Mouse (Mus musculus): ENCODE data around the gene Slc8a1. TPM values are rescaled to one million over a fixed set of nuclear protein-coding genes. Genes with fewer than 3 reads are reported as not detected.

Gene Slc8a1
- total RNA-seq (2017): 12.1 and 12.3 TPM in 2 replicates

DNA sequence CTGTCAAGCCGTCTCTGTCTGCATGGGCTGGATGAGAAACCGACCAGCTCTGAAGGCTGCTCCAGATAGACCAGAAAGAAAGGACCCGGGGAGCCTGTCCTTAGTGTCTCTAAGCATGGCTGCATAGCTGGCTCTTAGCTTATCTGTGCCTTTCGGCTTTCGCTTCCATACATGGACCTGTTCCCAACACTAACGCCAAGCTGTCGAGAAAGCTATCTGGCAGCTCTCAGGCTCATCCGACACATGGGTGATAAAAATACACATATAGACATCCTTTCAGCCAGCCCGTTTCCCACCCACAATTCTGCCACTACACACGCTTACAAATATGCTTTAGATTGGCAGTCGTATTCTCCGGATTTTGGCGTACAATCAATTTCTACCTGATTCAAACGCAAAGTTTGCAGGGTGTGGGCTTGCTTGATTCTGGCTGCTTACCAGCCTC is at the start of gene Slc8a1:
Gene Slc8a1, minus strand, starts transcription at position 67 of the 445 bp plus-strand sequence.
- ATAC-seq (replicated peaks; ENCODE audit: low read depth, poor library complexity, severe bottlenecking): no peak

DNA sequence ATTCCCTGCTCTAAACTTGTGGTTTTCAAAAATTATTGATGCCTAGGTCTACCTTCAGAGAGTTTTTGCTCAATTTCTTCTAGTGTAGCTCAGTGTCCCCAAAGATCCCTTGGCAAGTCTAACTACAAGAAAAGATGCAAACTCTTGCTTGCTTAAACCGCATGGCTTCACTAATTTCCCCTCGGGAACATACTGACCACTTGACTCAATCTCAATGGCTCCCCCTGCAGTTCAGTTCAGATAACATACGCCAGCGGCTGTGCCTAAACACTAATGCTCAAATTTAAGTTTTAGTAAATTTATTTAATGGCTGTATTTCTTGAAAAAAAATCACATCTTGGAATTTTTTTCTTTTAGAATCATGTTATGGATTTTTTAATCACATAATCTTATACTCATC is 49.2 kb upstream of the Slc8a1 start:
- ATAC-seq (replicated peaks; ENCODE audit: low read depth, poor library complexity, severe bottlenecking): peak; percentile 91

DNA sequence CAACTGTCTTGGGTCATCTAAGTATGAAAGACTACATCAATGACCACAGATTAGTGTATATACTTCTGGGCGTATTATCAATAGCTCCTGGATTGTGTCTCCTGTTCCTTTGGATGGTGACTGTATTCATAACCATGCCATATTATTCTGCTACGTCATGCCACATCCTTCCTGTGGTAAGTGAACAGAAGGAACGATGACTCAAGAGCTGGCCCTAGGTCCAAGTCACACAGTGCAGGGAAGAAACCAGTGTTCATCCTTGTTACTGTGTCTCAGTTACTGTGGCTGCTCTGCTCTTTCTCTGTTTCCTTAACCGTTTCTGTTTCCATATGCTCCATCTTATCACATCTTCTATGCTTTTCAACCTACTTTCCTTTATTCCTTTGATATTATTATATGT is 44.1 kb upstream of the Slc8a1 start:
- ATAC-seq (replicated peaks; ENCODE audit: low read depth, poor library complexity, severe bottlenecking): peak; percentile 91

DNA sequence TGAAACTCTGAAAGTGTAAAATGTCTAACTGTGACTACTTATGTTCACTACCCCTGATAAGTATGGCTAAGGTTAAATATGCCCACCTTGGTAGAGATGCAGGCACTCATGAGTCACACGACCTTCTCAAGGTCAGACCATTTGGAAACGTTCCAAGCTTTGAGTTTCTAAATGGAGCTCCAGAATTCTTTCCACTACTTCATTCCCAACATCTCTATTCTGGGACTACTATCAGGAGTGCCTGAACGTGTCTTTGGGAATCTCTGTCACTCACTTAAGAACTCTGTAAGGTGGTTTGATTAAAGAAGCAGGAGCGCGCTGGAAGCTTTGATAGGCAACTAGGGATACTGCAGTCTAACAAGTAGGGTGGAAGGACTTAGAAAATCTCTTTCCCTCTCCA is 43.3 kb upstream of the Slc8a1 start:
- ATAC-seq (replicated peaks; ENCODE audit: low read depth, poor library complexity, severe bottlenecking): no peak

DNA sequence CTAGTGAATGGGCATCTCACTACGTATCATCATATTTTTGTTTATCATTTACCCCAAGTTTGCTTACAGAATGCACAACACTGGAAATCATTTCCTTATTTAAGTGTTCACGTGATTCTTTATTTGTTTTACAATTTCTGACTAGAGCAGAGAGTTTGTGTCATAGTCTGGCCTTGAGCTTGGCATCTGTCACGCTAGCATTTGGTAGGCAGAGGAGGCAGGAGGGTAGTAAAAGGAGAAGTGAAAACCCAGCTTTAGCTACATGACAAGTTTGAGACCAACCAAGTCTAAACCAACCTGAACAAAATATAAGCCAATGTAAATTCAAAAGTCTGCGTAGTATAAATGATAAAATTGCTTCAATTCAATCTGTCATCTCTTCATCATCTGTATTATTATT is 41.7 kb upstream of the Slc8a1 start:
- ATAC-seq (replicated peaks; ENCODE audit: low read depth, poor library complexity, severe bottlenecking): peak; percentile 61

DNA sequence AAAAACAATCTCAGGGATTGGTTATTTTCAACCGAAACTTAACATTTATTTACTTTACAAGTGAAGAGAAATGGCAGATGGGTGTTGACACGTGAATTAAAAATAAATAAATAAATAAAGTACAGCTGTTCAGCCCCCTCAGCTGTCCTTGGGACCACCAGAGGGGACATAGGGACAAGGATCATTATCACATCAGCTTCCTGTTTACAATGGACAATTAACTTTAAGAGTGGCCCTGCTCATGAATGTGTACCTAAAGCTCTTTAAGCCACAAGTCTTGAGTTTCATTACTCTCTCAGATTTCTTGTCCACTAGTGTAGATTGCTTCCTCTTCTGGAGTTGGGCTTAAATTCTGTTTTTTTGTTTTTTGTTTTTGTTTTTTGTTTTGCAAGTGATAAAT is 12.5 kb upstream of the Slc8a1 start:
- no peak for ATAC-seq (replicated peaks; ENCODE audit: low read depth, poor library complexity, severe bottlenecking)

DNA sequence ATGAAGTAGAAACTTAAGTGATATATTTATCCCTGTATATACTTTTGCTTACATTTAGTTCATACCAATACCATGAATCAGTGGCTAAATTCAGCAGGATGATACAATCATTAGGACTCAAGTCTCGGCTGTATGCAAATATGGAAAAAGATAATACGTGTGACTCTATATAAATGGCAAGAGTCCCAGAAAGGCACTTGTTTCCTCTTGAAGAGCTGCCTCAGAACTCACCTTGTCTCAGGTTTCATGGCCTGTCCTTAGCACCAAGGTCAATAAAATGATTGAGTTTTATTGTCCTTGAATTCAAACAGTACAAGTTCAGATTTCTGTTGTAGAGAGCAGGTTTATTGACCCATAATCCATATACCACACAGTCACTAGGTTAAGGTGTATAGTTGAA is 4.9 kb upstream of the Slc8a1 start:
- no peak for ATAC-seq (replicated peaks; ENCODE audit: low read depth, poor library complexity, severe bottlenecking)

DNA sequence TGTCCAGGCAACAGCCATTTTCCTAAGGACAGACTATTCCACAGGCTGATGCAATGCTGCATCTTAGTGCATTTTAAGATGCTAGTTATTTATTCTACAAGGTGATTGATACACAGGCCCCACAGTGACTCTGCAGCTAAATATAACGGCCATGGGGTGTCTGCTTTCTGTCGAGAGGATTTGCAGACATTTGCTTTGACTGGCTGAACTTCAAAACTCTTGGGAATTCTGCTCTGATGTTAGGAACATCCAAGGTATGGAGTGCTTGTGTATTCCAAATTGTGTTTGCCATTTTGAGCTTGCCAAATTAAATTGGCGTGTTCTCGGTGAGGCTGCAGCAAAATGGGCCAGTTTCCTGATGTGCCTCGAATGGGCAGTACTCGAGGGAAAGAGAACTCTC is 2.4 kb upstream of the Slc8a1 start:
- ATAC-seq (replicated peaks; ENCODE audit: low read depth, poor library complexity, severe bottlenecking): no peak

DNA sequence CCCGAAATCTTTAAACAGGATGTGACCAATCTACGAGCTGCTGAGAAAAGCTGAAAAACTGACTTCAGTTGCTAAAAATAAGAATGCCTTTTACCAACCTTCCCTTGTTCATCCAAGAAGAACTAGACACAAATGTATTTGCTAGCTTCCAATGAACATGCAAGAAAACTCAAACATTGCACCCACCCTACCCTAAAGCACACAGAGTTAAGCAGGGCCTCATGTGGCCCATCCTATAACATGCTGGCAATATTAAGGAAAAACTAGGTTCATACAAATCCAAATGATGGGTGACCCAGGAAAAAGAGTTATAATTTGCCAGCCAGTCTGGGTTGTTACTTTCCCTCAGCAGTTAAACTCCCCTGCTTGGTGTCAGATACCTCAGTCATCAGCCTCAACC is 398 bp downstream of the Slc8a1 start:
- no peak for ATAC-seq (replicated peaks; ENCODE audit: low read depth, poor library complexity, severe bottlenecking)

DNA sequence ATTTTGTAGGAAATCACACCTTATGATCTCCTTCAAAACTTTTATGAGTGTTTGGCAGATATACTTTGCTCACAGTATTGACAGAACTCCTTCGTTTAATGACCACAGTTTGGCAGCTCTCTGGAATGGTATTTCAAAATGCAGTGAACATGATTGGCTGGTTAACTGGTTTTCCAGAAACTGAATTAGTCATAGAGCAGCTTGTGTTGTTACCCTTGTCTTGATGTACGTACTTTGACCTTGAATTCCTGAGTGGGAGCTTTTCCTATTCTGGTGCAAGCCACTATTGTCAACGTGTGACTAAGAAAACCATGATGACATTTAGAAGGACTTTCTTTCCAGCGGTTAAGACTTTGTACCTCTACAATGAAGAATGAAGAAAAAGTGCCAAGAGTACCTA is 868 bp downstream of the Slc8a1 start:
- no peak for ATAC-seq (replicated peaks; ENCODE audit: low read depth, poor library complexity, severe bottlenecking)

DNA sequence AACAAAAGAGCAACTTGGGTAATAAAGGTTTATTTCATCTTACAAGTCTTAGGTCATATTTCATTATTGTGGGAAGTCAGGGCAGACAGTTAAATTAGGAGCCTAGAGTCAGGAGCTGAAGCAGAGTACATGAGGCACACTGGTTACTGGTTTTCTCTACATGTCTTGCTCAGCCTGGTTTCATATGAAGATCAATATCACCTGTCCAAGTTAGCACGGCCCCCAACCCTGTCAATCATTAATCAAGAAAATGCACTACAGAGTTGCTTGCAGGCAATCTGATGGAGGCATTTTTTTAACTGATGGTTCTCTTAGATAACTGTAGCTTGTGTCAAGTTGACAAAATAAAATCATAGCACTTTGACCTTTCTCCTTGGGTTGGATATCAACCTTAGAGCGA is 2.6 kb downstream of the Slc8a1 start:
- ATAC-seq (replicated peaks; ENCODE audit: low read depth, poor library complexity, severe bottlenecking): no peak

DNA sequence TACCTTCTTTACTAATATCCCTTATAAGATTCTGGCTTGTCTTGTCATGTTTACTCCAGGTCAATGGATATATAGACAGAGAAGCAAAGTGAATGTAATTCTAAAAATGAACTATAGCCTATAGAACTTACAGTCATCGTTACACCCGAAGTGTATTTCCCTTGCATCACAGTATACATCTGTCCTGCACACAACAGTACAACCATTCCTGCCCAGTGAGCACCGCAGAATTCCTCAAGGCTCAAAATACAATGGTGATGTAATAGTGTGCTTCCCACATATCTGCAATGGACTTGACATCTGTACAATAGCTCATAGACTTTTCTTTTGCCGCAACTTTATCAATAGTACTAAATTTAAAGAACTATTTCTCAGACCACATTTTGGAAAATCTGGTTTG is 8.3 kb downstream of the Slc8a1 start:
- no peak for ATAC-seq (replicated peaks; ENCODE audit: low read depth, poor library complexity, severe bottlenecking)

DNA sequence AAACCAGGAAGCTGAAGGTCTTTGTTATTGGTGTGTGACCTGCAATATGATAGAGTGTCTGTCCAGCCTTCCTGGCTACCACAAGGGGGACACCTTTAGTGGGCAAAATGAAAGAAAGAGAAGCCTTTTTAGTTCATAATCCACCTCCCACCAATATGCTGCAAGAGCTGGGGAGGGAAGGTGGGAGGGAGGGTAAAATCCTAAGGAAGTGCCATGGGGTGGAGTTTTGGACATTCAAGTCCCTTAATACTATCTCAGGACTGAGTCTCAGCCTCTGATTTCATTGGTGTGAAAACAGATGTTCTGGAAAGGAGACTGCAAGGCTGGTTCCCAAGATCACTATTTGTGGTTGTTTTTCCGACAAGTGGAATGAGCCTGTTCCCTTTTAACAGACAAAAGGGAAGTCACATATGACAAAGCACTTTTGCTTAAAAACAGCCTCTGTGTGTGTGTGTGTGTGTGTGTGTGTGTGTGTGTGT is 25.9 kb downstream of the Slc8a1 start:
- peak; percentile 98 for ATAC-seq (replicated peaks; ENCODE audit: low read depth, poor library complexity, severe bottlenecking)

DNA sequence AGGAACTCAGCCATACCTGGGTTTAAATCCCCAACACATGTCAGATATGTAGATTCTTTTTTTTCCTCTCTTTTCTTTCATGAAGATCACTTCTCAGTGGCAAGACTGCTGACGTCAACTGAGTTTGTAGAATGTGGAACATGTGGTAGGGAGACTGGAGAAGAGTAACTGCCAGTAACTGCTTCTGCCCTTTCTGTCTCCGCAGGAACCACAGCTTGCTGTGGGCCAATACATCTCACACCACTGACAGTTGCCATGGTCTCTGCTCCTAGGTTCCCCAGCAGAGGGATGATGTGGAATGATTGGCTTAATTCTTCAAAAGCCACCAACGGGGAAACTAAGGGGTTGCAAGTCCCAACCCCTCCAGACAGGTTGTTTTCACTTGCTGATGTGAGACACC is 33.4 kb downstream of the Slc8a1 start:
- peak; percentile 98 for ATAC-seq (replicated peaks; ENCODE audit: low read depth, poor library complexity, severe bottlenecking)

DNA sequence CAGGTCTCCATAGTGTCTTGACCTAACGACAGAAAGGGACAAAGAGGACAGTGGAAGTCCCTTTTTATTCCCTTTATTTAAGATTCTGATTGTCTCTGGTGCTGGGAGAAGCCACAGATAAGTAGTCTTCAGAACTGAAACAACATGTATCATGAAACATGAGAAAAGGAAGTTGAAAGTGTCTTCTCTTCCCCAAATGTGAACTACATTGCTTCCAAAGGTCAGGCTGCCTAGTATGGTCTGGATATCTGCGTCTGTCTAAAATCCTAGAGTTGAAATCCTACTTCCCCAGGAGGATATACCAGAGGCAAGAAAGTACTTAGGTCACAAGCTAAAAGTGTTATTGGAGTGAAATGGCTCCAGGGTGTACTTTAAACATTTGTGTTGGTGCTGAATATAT is 34.9 kb downstream of the Slc8a1 start:
- no peak for ATAC-seq (replicated peaks; ENCODE audit: low read depth, poor library complexity, severe bottlenecking)

DNA sequence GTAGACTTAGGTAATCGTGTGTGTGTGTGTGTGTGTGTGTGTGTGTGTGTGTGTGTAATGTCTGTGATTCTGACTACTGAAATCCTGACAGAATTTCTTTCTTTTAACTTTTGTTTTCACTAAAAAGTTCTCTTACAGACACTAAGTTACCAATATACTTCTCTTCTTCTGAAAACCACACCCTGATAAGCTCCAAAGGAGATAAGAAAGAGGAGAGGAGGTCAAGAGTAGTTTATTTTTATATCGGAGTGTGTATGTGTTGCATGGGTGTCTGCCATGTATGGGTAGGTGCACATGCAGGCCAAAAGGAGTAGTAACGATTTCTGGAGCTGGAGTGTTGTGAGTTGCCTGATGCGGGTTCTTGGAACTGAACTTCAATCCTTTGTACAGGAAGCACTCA is 36.5 kb downstream of the Slc8a1 start:
- no peak for ATAC-seq (replicated peaks; ENCODE audit: low read depth, poor library complexity, severe bottlenecking)

DNA sequence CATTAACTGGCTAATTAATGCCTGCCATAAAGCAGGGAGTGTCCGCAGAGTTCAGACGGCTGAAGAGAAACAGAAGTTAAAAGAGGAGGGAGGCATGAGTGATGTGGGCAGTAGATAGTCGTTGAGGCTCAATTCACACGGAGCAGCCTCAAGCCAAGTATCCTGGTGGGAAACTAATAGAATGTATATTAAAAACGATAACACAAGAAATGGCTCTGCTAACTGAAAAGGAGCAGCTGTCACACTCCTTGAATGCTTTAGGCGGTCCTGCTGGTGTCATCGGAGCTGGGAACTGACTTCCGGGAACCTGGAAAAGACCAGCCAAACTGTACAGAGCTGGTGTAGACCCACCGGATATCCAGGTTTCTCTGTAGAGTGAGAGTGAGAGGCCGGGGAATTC is 39.4 kb downstream of the Slc8a1 start:
- no peak; the same call in 1 of the 2 replicates for ATAC-seq (replicated peaks; ENCODE audit: low read depth, poor library complexity, severe bottlenecking)

DNA sequence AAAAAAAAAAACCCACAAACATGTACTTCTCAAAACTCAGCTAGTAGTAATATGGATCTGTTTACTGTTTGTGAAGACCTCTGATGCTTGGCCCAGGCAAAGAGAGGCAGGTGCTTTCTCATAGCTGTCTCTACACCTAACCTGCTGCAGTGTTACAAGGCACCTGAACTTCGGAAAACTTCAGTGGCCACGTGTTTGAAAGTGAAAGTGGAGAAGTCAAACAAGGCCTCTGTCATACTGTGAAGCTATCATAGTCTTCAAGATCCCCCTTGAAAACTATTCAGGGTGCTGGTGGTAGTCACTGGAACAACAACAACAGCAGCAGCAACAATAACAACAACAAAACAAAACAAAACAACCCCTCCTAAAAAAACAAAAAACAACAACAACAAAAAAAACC is 40.5 kb downstream of the Slc8a1 start:
- 0 out of 2 replicates have a peak, but pooled peaks have one; percentile 22 for ATAC-seq (replicated peaks; ENCODE audit: low read depth, poor library complexity, severe bottlenecking)

DNA sequence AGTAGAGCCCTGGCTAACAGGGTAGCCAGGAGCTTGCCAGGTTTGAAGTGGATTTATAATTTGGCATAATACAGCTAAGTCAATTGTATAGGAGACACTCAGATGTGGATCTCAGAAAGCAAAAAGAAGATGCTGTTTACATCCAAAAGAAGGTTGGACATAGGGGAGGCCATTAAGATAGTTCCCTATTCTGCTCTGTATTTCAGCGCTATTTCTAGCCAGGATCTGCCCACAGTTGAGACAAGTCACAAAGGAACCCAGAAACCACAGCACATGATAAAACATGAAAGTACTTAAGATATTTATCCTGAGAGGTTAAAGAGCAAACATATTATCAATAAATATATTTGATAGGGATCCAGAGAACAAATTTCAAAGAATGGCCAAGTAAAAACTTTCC is 43.2 kb downstream of the Slc8a1 start:
- ATAC-seq (replicated peaks; ENCODE audit: low read depth, poor library complexity, severe bottlenecking): peak; percentile 71

DNA sequence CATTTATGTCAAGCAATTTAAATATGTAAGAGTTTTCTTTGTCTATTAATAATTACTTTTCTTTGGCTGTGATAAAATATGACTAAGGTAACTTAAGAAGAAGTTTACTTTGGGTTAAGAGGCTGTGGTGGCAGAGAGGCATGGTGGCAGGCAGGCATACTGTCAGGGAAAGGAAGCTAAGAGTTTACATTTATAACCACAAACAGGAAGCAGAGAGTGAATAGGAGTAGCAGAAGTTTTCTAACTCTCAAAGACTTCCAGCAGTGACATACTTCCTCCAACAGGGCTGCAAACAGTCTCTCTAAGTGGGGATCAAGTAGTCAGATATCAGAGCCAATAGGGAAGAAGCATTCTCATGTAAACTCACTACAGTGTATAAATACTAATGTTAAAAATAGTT is 58.6 kb downstream of the Slc8a1 start:
- peak; percentile 92 for ATAC-seq (replicated peaks; ENCODE audit: low read depth, poor library complexity, severe bottlenecking)

DNA sequence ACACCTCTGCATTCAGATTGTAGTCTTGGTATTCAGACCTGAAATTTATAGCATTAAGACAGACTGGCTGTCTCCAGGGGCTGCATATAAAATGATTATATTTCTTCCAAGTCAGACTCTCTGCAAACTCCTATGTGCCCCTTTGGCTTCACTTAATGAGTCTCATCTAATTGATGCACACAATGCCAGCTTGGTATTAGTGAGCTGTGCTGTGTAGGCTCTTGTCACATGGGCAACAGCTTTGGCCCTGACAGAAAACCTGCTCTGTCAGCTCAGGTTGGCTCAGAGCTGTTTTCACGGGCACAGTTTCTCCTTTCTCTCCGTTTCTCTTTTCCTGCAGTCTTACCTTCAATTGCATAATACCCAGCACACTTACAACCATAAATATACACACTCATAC is 60.7 kb downstream of the Slc8a1 start:
- no peak for ATAC-seq (replicated peaks; ENCODE audit: low read depth, poor library complexity, severe bottlenecking)

DNA sequence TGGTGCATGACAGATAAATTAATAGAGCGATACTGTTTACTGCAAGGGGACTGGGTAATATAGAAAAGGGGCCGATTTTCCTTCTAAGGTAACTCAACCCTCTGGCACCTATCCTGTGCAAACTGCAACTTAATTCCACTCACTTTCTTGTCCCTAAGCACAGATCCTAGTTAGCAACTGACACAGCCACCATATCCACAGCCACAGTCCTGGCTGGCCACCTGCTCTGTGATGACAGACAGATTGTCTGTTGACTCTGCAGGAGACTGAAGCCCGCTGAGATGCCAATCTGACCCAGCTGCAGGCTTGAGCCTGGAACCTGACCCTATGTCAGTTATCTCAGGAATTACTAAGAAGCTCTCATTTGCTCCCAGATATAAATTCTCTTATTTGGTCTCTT is 62.0 kb downstream of the Slc8a1 start:
- ATAC-seq (replicated peaks; ENCODE audit: low read depth, poor library complexity, severe bottlenecking): no peak

DNA sequence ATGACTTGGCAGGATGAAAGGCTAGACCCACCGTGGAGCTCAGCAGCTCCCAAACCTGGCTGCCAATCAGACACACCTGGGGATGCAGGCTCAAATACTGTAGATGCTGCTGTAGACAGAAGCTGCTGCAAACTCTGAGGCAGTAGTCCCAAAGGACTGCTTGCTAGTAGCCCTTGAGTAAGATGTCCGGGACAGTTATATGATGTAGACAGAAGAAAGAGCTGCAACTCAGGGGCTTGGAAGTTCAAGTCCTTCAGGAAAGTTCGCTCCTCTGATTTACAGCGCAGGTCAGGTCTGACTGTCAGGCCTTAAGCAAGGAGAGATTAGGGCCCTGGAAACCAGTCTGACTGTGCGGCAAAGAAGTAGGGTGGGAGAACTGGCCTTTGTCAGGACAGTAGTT is 66.9 kb downstream of the Slc8a1 start:
- no peak for ATAC-seq (replicated peaks; ENCODE audit: low read depth, poor library complexity, severe bottlenecking)
